Mouse (Mus musculus) heart, postnatal 0 days (tissue): ENCODE results near the gene Col9a2. TPM values are rescaled to one million over a fixed set of nuclear protein-coding genes. Genes with fewer than 3 reads are reported as not detected.

Experiments
- ATAC-seq: fragments of 200-750 bp; cut with Nextera tagmentation; 2 replicates; pipeline ENCODE4 v1.8.0; 2017; ENCODE audit warnings: low read depth, moderate number of reproducible peaks, moderate library complexity; ENCODE audit not compliant: insufficient read depth
- DNase-seq: peaks from one replicate; pipeline ENCODE4 v3.0.0-alpha.2; 2016; ENCODE audit warnings: low spot score
- H3K27ac ChIP-seq: fragments of 300-500 bp; sonication (generic); 2 replicates; pipeline ENCODE4 v1.5.1; 2014; ENCODE audit warnings: low read depth, mild to moderate bottlenecking
- H3K27me3 ChIP-seq: fragments of 300-500 bp; sonication (generic); 2 replicates; pipeline ENCODE4 v1.6.1; 2014; ENCODE audit warnings: low read length, mixed read lengths; ENCODE audit not compliant: control insufficient read depth, insufficient read depth
- H3K36me3 ChIP-seq: fragments of 300-500 bp; sonication (generic); replicated peaks from 2 replicates; pipeline ENCODE4 v1.6.1; 2014; ENCODE audit warnings: low read length, mixed read lengths; ENCODE audit not compliant: control insufficient read depth, insufficient read depth
- H3K4me1 ChIP-seq: fragments of 300-500 bp; sonication (generic); 2 replicates; pipeline ENCODE4 v1.6.1; 2014; ENCODE audit warnings: antibody characterized with exemption; ENCODE audit not compliant: control insufficient read depth, insufficient read depth
- H3K4me2 ChIP-seq: fragments of 300-500 bp; sonication (generic); 2 replicates; pipeline ENCODE4 v1.6.1; 2014; ENCODE audit warnings: low read depth, mild to moderate bottlenecking, low read length, moderate library complexity
- H3K4me3 ChIP-seq: fragments of 300-500 bp; sonication (generic); 2 replicates; pipeline ENCODE4 v1.5.1; 2014; ENCODE audit warnings: low read depth, low read length
- H3K9ac ChIP-seq: fragments of 300-500 bp; sonication (generic); replicated peaks from 2 replicates; pipeline ENCODE4 v1.6.1; 2014; ENCODE audit warnings: low read depth, low read length, mixed read lengths
- H3K9me3 ChIP-seq: fragments of 300-500 bp; sonication (generic); replicated peaks from 2 replicates; pipeline ENCODE4 v1.6.1; 2016; ENCODE audit warnings: low read length; ENCODE audit not compliant: control insufficient read depth
- CTCF ChIP-seq: IDR thresholded peaks from 2 replicates; pipeline ENCODE4 v1.5.1; 2016; ENCODE audit warnings: antibody characterized with exemption, control low read depth, low read depth
- EP300 ChIP-seq: IDR thresholded peaks from 2 replicates; pipeline ENCODE4 v1.6.1; 2016; ENCODE audit warnings: antibody characterized with exemption, low read depth
- WGBS: fragments of 180-500 bp; shearing (Covaris S2); extraction: QIAGEN DNeasy Blood & Tissue Kit; methylation state at CpG from one replicate; pipeline ENCODE4 v1.1.7; 2014; 5-methylcytosine and 5-hydroxymethylcytosine counted together
- polyA plus RNA-seq: library from polyadenylated mRNA; unstranded; fragments of >200 nt; fragmentation: Nextera tagmentation; extraction: Ambion mirVana; gene quantifications from 2 replicates; pipeline ENCODE4 v1.2.1, GENCODE M21; 2015
- total RNA-seq: library from RNA; depleted of rRNA; stranded (reverse); fragments of >200 nt; gene quantifications from 2 replicates; pipeline ENCODE4 v1.2.3, GENCODE M21; 2014; ENCODE audit warnings: low replicate concordance

The Col9a2 gene
- total and polyA plus RNA-seq, 2 experiments from 2014 or later, result 2.2 to 11.3 TPM

DNA sequence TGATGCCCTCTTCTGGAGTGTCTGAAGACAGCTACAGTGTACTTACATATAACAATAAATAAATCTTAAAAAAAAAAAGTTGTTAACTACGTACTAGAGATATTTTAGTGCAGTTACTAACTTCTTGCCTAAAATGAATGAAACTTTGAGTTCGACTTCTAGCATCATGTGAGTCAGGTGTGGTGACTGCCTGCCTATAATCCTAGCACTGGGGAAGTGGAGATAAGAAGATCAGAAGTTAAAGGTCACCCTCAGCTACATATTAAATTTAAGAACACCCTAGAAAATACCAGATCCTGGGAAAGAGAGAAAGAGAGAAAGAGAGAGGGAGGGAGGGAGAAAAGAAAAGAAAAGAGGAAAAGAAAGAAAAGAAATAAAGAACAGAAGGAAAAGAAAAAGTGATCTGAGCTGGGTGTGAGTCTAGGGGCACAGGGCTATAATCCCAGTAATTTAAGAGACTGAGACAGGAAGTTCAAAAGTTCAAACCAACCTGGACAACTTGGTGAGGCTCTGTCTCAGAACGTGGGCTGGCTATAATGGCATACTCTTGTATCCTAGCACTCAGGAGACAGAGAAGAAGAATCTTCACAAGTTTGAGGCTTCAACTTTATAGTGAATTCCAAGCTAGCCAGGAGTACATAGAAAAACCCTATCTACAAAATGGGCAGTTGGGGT, 31.0 kb upstream of the Col9a2 start:
- Histone ChIP-seq H3K4me3 (no peak overlapping the region), H3K9ac (no peak overlapping the region), H3K27ac (no peak overlapping the region), H3K4me2 (no peak overlapping the region), H3K9me3 (no peaks in the 10 kb centered on the region), H3K4me1 (peaks cover 18% of the 10 kb centered on the region), H3K36me3 (no peaks in the 10 kb centered on the region), H3K27me3 (no peaks in the 10 kb centered on the region)
- ATAC-seq (no peak), DNase-seq (no peak)
- no peak for TF ChIP-seq EP300
- TF ChIP-seq CTCF, result no peak
- 64% methylated on average over 3 of the region's 3 CpGs for WGBS

DNA sequence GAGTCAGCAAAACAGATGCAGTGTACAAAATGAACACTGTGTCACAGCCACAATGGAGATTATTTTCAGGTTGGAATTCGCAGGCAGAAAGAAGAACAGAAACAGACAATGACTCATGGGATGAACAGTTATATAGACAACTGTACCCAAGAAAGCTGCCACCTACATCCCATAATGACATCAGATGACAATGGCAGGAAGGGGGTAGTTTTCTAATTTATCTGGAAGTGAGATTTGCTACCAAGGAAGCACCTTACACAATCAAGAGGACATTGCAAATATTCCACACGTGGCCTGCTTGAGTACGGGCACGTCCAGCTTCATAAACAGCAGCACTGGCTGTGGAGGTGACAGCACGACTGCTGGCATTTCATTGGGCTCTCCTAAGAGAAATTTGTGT, 30.0 kb upstream of the Col9a2 start:
- Histone ChIP-seq H3K27ac (no peak overlapping the region), H3K4me3 (no peak overlapping the region), H3K9ac (no peak overlapping the region), H3K36me3 (no peaks in the 10 kb centered on the region), H3K9me3 (no peaks in the 10 kb centered on the region), H3K4me2 (no peak overlapping the region), H3K27me3 (no peaks in the 10 kb centered on the region), H3K4me1 (peaks cover 13% of the 10 kb centered on the region)
- no peak for TF ChIP-seq CTCF
- TF ChIP-seq EP300, result no peak
- no peak for DNase-seq
- no peak for ATAC-seq
- WGBS, result 57% methylated on average over 5 of the region's 5 CpGs

DNA sequence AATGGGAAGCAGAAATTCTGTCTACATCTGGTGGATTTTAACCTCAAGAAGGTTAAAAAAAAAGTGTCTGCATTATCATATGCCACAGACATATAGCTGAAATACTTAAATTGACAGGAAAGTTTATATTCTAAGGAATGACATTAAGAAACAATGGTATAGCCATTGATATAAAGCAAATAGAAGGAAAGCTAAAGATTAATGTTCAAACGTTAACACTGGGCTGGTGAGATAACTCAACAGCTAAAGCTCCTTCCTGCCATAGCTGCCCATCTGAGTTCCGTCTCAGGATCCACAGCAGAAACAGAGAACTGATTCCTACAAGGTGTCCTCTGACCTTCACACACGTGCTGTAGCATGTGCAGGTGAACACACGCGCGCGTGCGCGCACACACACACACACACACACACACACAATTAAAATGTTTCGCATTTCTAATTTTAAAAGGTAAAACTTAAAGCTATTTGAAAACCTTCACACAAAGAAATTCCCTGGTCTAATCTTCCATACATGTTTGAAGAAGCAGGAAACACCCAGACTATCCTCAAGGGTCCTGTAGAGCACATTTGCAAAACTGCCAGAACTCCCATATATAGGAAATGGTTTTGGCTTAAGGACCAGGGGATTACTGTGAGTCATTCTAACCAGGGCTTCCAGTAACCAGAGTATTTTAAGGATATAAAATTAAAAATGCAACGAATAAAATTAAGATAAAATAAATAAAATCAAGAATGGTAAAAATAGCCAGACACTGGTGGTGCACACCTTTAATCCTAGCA, 28.2 kb upstream of the Col9a2 start:
- no peak for TF ChIP-seq EP300
- no peak for TF ChIP-seq CTCF
- Histone ChIP-seq H3K36me3 (no peaks in the 10 kb centered on the region), H3K9me3 (no peaks in the 10 kb centered on the region), H3K9ac (no peak overlapping the region), H3K4me1 (peaks cover 13% of the 10 kb centered on the region), H3K4me3 (no peak overlapping the region), H3K27me3 (no peaks in the 10 kb centered on the region), H3K27ac (no peak overlapping the region), H3K4me2 (no peak overlapping the region)
- 76% methylated on average over 11 of the region's 11 CpGs for WGBS
- ATAC-seq (no peak), DNase-seq (no peak)

DNA sequence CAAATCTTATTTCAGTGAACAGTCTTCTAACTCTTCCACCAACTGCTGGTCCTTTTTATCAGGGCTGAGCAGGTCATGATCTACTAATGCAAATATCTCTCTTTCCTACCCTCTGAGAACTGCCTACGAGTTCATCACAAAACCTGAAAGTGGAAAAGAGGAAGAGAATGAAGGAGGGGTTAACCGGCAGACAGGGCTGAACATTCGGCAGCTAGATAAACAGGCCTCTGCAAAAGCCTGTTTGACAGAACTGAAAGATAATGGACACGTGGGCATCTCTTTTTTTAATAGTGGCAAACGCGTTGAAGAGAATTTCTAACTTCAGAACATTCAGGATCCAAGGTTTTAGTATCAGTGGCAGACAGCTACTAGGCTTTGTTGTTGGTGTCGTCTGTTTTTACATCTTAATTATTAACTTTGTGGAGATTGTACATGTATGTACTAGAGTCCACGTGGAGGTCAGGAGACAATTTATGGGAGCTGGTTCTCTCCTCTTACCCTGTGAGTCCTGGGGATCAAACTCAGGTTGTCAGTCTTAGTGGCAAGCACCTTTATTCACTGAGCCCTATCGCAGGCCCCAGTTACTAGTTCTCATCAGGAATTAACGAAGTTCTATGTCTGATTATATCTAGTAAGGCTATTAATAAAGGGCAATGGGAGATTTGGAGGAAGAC, 24.5 kb upstream of the Col9a2 start:
- Histone ChIP-seq H3K4me2 (no peak overlapping the region; the same call in 1 of the 2 replicates), H3K9ac (no peak overlapping the region), H3K9me3 (no peaks in the 10 kb centered on the region), H3K27me3 (no peaks in the 10 kb centered on the region), H3K36me3 (no peaks in the 10 kb centered on the region), H3K4me3 (no peak overlapping the region), H3K4me1 (peaks cover 21% of the 10 kb centered on the region), H3K27ac (no peak overlapping the region)
- no peak for TF ChIP-seq CTCF
- no peak for TF ChIP-seq EP300
- no peak for DNase-seq
- WGBS, result 44% methylated on average over 10 of the region's 10 CpGs
- no peak for ATAC-seq

DNA sequence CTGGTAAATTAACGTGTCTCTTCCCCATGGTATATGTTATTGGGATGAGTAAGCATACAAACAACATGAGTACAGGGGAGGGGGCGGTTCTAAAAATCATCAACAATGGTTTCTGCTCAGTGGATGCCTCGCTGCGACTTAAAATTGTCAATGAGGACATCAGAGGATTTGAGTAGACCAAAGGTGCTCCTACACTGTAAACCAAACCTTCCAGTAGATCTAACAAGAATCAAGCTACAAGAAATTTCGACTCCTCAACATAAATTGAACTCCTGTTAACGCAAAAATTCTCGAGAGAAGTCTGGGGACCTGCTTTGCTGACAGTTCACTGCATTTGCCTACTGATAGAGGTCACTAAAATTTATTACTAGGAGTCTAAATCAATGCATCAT, 23.9 kb upstream of the Col9a2 start:
- TF ChIP-seq EP300 (no peak), CTCF (no peak)
- Histone ChIP-seq H3K36me3 (no peaks in the 10 kb centered on the region), H3K4me3 (peak overlapping the region; percentile 96), H3K4me2 (peak overlapping the region; percentile 97; the same call in 1 of the 2 replicates), H3K9ac (no peak overlapping the region), H3K27me3 (no peaks in the 10 kb centered on the region), H3K9me3 (no peaks in the 10 kb centered on the region), H3K27ac (no peak overlapping the region), H3K4me1 (peaks cover 21% of the 10 kb centered on the region)
- DNase-seq (no peak), ATAC-seq (no peak)
- 72% methylated on average over 7 of the region's 7 CpGs for WGBS
